Mouse (Mus musculus) kidney, postnatal 4 days (tissue): Measurements from ENCODE around the gene Rbm39.
"Not testable (repeated sequence)": the region's sequence is repeated elsewhere in the genome, so short reads cannot be mapped to it uniquely, and the experiment has no call there.

Experiments
- DNase-seq, 2 experiments: peaks; one replicate each; pipeline ENCODE4 v3.0.0; 2021; ENCODE audit warnings: mixed read lengths in 2 of 2

The Rbm39 gene

GRCm38 (mm10) chr2:156180094-156180821 lies at the start of gene Rbm39:
Rbm39 (minus strand) TSS chr2:156180238.
- peak; percentile 100 for DNase-seq

GRCm38 (mm10) chr2:156229171-156229570 lies 49.1 kb upstream of the Rbm39 start:
- no peak for DNase-seq

GRCm38 (mm10) chr2:156227689-156228088 lies 47.7 kb upstream of the Rbm39 start:
- no peak for DNase-seq

- DNase-seq = no peak
Observed at GRCm38 (mm10) chr2:156224043-156224442, 44.0 kb upstream of the Rbm39 start.

GRCm38 (mm10) chr2:156222100-156222499 lies 42.1 kb upstream of the Rbm39 start:
- DNase-seq = no peak

GRCm38 (mm10) chr2:156217786-156218185 lies 37.7 kb upstream of the Rbm39 start:
- DNase-seq = no peak

GRCm38 (mm10) chr2:156203917-156204316 lies 23.9 kb upstream of the Rbm39 start:
- peak in 1 of 2 experiments; percentile 32 for DNase-seq

GRCm38 (mm10) chr2:156202848-156203437 lies 22.9 kb upstream of the Rbm39 start:
- DNase-seq = peak; percentile 54 to 65

GRCm38 (mm10) chr2:156201486-156201885 lies 21.4 kb upstream of the Rbm39 start:
- no peak for DNase-seq

- peak; percentile 16 to 36 for DNase-seq
Observed at GRCm38 (mm10) chr2:156199944-156200343, 19.9 kb upstream of the Rbm39 start.

GRCm38 (mm10) chr2:156197129-156197911 lies 17.3 kb upstream of the Rbm39 start:
- no peak for DNase-seq

GRCm38 (mm10) chr2:156196302-156197128 lies 16.5 kb upstream of the Rbm39 start, which contains the start of gene Phf20:
Phf20 (plus strand) TSS chr2:156196466.
- peak; percentile 99 to 100 for DNase-seq

GRCm38 (mm10) chr2:156194571-156194970 lies 14.5 kb upstream of the Rbm39 start:
- no peak for DNase-seq

- no peak for DNase-seq
Observed at GRCm38 (mm10) chr2:156193066-156193862, 13.2 kb upstream of the Rbm39 start.

- no peak for DNase-seq
Observed at GRCm38 (mm10) chr2:156192068-156192467, 12.0 kb upstream of the Rbm39 start.

GRCm38 (mm10) chr2:156191540-156191939 lies 11.5 kb upstream of the Rbm39 start:
- DNase-seq = no peak

- DNase-seq = no peak
Observed at GRCm38 (mm10) chr2:156190004-156190896, 10.2 kb upstream of the Rbm39 start.

GRCm38 (mm10) chr2:156189241-156189640 lies 9.2 kb upstream of the Rbm39 start:
- not testable (repeated sequence) for DNase-seq

GRCm38 (mm10) chr2:156181592-156181991 lies 1.6 kb upstream of the Rbm39 start:
- DNase-seq = no peak

GRCm38 (mm10) chr2:156180824-156181590 lies 969 bp upstream of the Rbm39 start:
- no peak for DNase-seq
